Mouse (Mus musculus) lung, adult 2 months (tissue): Measurements from ENCODE around the gene Nhej1.

Experiments used
- CTCF ChIP-seq: fragments of 200-500 bp; IDR thresholded peaks from 2 replicates; pipeline ENCODE4 v1.5.1; 2011; ENCODE audit warnings: mild to moderate bottlenecking, low read length, control low read depth; ENCODE audit not compliant: insufficient read depth
- POLR2A ChIP-seq: fragments of 200-500 bp; IDR thresholded peaks from 2 replicates; pipeline ENCODE4 v1.6.1; 2011; ENCODE audit warnings: low read depth, mild to moderate bottlenecking, control low read depth, low read length, borderline replicate concordance; ENCODE audit errors: extremely low read depth

DNA sequence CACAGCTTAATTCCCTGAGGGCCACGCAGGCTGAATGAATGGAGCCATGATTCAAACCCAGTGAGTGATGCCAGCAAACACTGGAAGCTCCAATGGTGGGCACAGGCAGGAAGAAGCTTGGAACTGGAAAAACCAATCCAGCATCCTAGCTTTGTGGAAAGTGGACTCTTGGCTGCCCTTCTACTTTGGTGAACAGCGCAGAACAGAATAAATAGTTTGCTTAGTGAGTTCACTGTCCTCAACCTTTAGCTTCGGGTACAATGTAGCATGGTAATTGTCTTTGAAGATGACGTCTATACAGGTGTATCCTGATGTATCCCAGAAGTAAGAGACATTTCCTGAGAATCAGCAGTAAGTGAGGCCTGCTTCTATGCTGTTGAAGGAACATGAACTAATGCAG lies 23.7 kb upstream of the Nhej1 start:
- no peak for TF ChIP-seq POLR2A
- TF ChIP-seq CTCF = no peak
